Comparison of ENCODE assay signal across 15 mouse cellular contexts in genomic region chr4:32562319-32563115, GRCm38 (mm10). TPM values are rescaled to one million over a fixed set of nuclear protein-coding genes. Genes with fewer than 3 reads are reported as not detected.
DNase-seq lines count a peak whose midpoint lies in the region; ATAC-seq and TF ChIP-seq lines count a peak whose summit lies in the region.
"Had no signal": no experiment of that assay in that cellular context is flagged by ENCODE, and none has a peak within 500 bp of the region (broad histone marks: within the 10 kb centered on the region; RNA-seq: fewer than 3 reads in every experiment).

No protein-coding gene starts in this region.

- H3K9me3 ChIP-seq in kidney, embryonic 14.5 days (ENCODE audit: control insufficient read depth, low read length) = no peaks in the 10 kb centered on the region
- H3K9me3 ChIP-seq in ES-E14 (ENCODE audit: control insufficient read depth, insufficient read depth, low read depth, low read length) = no peaks in the 10 kb centered on the region
- no peaks in the 10 kb centered on the region for H3K9me3 ChIP-seq in hindbrain, postnatal 0 days (ENCODE audit: low read length)
- no peaks in the 10 kb centered on the region for H3K9me3 ChIP-seq in stomach, postnatal 0 days (ENCODE audit: control insufficient read depth, low read length)

- no peak overlapping the region for H3K27ac ChIP-seq in kidney, embryonic 14.5 days (ENCODE audit: low read depth, low read length)
- no peak overlapping the region for H3K27ac ChIP-seq in ES-E14 (ENCODE audit: insufficient read depth, low read depth, low read length, poor library complexity, severe bottlenecking)
- no peak overlapping the region; the same call in 1 of the 2 replicates for H3K27ac ChIP-seq in hindbrain, postnatal 0 days
- H3K27ac ChIP-seq in stomach, postnatal 0 days (replicated peaks) = no peak overlapping the region

- WGBS in kidney, embryonic 14.5 days = 93% methylated on average over 35 of the region's 35 CpGs
- 86% methylated on average over 35 of the region's 35 CpGs for WGBS in hindbrain, postnatal 0 days
- 96% methylated on average over 35 of the region's 35 CpGs for WGBS in stomach, postnatal 0 days

- H3K4me2 ChIP-seq in kidney, embryonic 14.5 days (replicated peaks; ENCODE audit: low read depth, low read length) = no peak overlapping the region
- no peak overlapping the region for H3K4me2 ChIP-seq in hindbrain, postnatal 0 days (ENCODE audit: low read depth, low read length)
- no peak overlapping the region for H3K4me2 ChIP-seq in stomach, postnatal 0 days (replicated peaks; ENCODE audit: low read depth)

- H3K36me3 ChIP-seq in kidney, embryonic 14.5 days (ENCODE audit: control insufficient read depth, insufficient read depth, low read length) = peaks cover 11% of the 10 kb centered on the region; the same call in 1 of the 2 replicates
- H3K36me3 ChIP-seq in ES-E14 (ENCODE audit: control insufficient read depth, insufficient read depth, low read length, poor library complexity, severe bottlenecking) = no peaks in the 10 kb centered on the region; the same call in 1 of the 2 replicates
- H3K36me3 ChIP-seq in hindbrain, postnatal 0 days (ENCODE audit: insufficient read depth, low read length) = peaks cover 12% of the 10 kb centered on the region; the same call in 1 of the 2 replicates
- H3K36me3 ChIP-seq in stomach, postnatal 0 days (ENCODE audit: control insufficient read depth, insufficient read depth, low read length) = no peaks in the 10 kb centered on the region

- no peak overlapping the region for H3K4me3 ChIP-seq in kidney, embryonic 14.5 days (ENCODE audit: low read length)
- peak overlapping the region in 1 of 2 experiments; percentile 30; a peak in 1 of 4 replicates for H3K4me3 ChIP-seq in ES-E14 (ENCODE audit: insufficient read depth in 1 of 2, low read depth in 1 of 2, low read length in 2 of 2, poor library complexity in 1 of 2, severe bottlenecking in 1 of 2)
- no peak overlapping the region for H3K4me3 ChIP-seq in hindbrain, postnatal 0 days (ENCODE audit: low read length)
- no peak overlapping the region for H3K4me3 ChIP-seq in stomach, postnatal 0 days (ENCODE audit: low read depth, low read length)

- no peak overlapping the region for H3K9ac ChIP-seq in kidney, embryonic 14.5 days (ENCODE audit: low read depth, low read length)
- H3K9ac ChIP-seq in ES-E14 (ENCODE audit: insufficient read depth, low read depth, low read length, poor library complexity, severe bottlenecking) = peak overlapping the region; percentile 13; the same call in 1 of the 2 replicates
- no peak overlapping the region for H3K9ac ChIP-seq in hindbrain, postnatal 0 days (replicated peaks; ENCODE audit: low read length)
- no peak overlapping the region for H3K9ac ChIP-seq in stomach, postnatal 0 days (ENCODE audit: low read length)

- no peaks in the 10 kb centered on the region; the same call in 1 of the 2 replicates for H3K4me1 ChIP-seq in kidney, embryonic 14.5 days (ENCODE audit: control insufficient read depth, insufficient read depth, low read length)
- no peaks in the 10 kb centered on the region for H3K4me1 ChIP-seq in ES-E14 (ENCODE audit: control insufficient read depth in 2 of 2, insufficient read depth in 2 of 2, low read length in 2 of 2, poor library complexity in 1 of 2)
- H3K4me1 ChIP-seq in hindbrain, postnatal 0 days (ENCODE audit: insufficient read depth, low read length) = no peaks in the 10 kb centered on the region
- H3K4me1 ChIP-seq in stomach, postnatal 0 days (replicated peaks; ENCODE audit: control insufficient read depth, insufficient read depth) = no peaks in the 10 kb centered on the region

- TF ChIP-seq CTCF in hindbrain, postnatal 0 days (IDR thresholded peaks at IDR 0.05; ENCODE audit: low read depth) = no peak
- TF ChIP-seq CTCF in stomach, postnatal 0 days (IDR thresholded peaks at IDR 0.05; ENCODE audit: low read depth) = no peak

- no peak for TF ChIP-seq EP300 in stomach, postnatal 0 days (optimal IDR thresholded peaks at IDR 0.05)

- in situ Hi-C loops in ES-E14 (cut with MboI; ENCODE audit: low sequenced_read_pairs in 2 of 2, unreplicated experiment in 2 of 2) = loop anchor here in 1 of 2 experiments (25.0 kb wide), 1 partner anchor 500 kb away; no protein-coding TSS in a partner anchor

- ATAC-seq in kidney, embryonic 14.5 days (ENCODE audit: low FRiP score, low TSS enrichment) = 0 out of 2 replicates have a peak, but pooled peaks have one; percentile 13
- peak; percentile 19; the same call in 1 of the 2 replicates for ATAC-seq in hindbrain, postnatal 0 days
- ATAC-seq in stomach, postnatal 0 days (ENCODE audit: low FRiP score, low TSS enrichment) = no peak
- ATAC-seq: CD4-positive, CD25-positive, alpha-beta regulatory T cell, adult 4 months had no signal

- H3K27me3 ChIP-seq in kidney, embryonic 14.5 days (ENCODE audit: control insufficient read depth, insufficient read depth, low read length) = no peaks in the 10 kb centered on the region
- no peaks in the 10 kb centered on the region for H3K27me3 ChIP-seq in hindbrain, postnatal 0 days (ENCODE audit: insufficient read depth, low read length)
- no peaks in the 10 kb centered on the region for H3K27me3 ChIP-seq in stomach, postnatal 0 days (ENCODE audit: control insufficient read depth, insufficient read depth, low read length)

- no peak for DNase-seq in kidney, adult 11 months
- DNase-seq in ES-E14 (ENCODE audit: low read depth, low spot score) = no peak
- peak; percentile 57 to 58 for DNase-seq in cerebellum, postnatal 10 days
- DNase-seq in hindbrain, postnatal 0 days (ENCODE audit: low spot score) = no peak
- DNase-seq in right cerebral cortex, postnatal 4 days = no peak
- DNase-seq in stomach, postnatal 0 days (ENCODE audit: low spot score) = no peak
- no peak for DNase-seq in spleen, postnatal 14 days (ENCODE audit: low spot score in 2 of 2)

TF ChIP-seq in ES-E14, 5 proteins besides CTCF, POLR2A, EP300 and RAD21:
- TF ChIP-seq HCFC1 (IDR thresholded peaks at IDR 0.05; ENCODE audit: borderline replicate concordance, insufficient read depth, low read length) (no peak), MAFK (IDR thresholded peaks at IDR 0.05; ENCODE audit: insufficient read depth, low read depth, low read length) (no peak), ZNF384 (IDR thresholded peaks at IDR 0.05; ENCODE audit: low read depth, low read length) (no peak), CHD2 (IDR thresholded peaks at IDR 0.05; ENCODE audit: low read depth, low read length) (no peak), ZC3H11A (IDR thresholded peaks at IDR 0.05; ENCODE audit: borderline replicate concordance, low read depth, low read length) (no peak)

RNA-seq across cellular contexts. Expression of gene Gja10, which starts 40.0 kb away (rescaled TPM):
- polyA plus RNA-seq in kidney, embryonic 14.5 days (2014; fragmentation: Nextera tagmentation; extraction: Ambion mirVana) = not detected in 2 replicates
- total RNA-seq in ES-E14 (2012; rRNA removed) = 0.09 TPM in 1 of 2 replicates, not detected in the other
- total RNA-seq in hindbrain, postnatal 0 days (2014; rRNA removed) = not detected in 2 replicates
- 0.09 and 0.13 TPM in 2 replicates for polyA plus RNA-seq in hindbrain, postnatal 0 days (2015; fragmentation: Nextera tagmentation; extraction: Ambion mirVana)
- polyA plus RNA-seq in stomach, postnatal 0 days (2015; fragmentation: Nextera tagmentation; extraction: Ambion mirVana) = not detected in 2 replicates
- total RNA-seq: gastrocnemius, postnatal 25 days; heart, postnatal 25 days; left cerebral cortex, postnatal 25 days had no signal
- polyA plus RNA-seq: brain, embryonic 14.5 days; embryonic facial prominence, embryonic 14.5 days; lung, embryonic 16.5 days had no signal

RNA-seq across cellular contexts. Expression of gene Casp8ap2, which starts 52.7 kb away (rescaled TPM):
- 41.7 and 60.9 TPM in 2 replicates for polyA plus RNA-seq in kidney, embryonic 14.5 days (2014; fragmentation: Nextera tagmentation; extraction: Ambion mirVana)
- 30.7 and 39.0 TPM in 2 replicates for total RNA-seq in ES-E14 (2012; rRNA removed)
- 35.6 and 95.4 TPM in 2 replicates for total RNA-seq in hindbrain, postnatal 0 days (2014; rRNA removed)
- 31.1 and 32.2 TPM in 2 replicates for polyA plus RNA-seq in hindbrain, postnatal 0 days (2015; fragmentation: Nextera tagmentation; extraction: Ambion mirVana)
- polyA plus RNA-seq in stomach, postnatal 0 days (2015; fragmentation: Nextera tagmentation; extraction: Ambion mirVana) = 15.7 and 19.4 TPM in 2 replicates

Comparison
In these comparisons a context has a peak if more than half of its experiments do, and no peak if none do; other contexts are left out.
1. DNase-seq: peak in cerebellum, postnatal 10 days (2 of 2); none in kidney, adult 11 months (single experiment), ES-E14 (single experiment), hindbrain, postnatal 0 days (single experiment), right cerebral cortex, postnatal 4 days (single experiment), stomach, postnatal 0 days (single experiment) and spleen, postnatal 14 days (0 of 2).